Mouse (Mus musculus): ENCODE data around the gene Dcaf1.

Gene Dcaf1

DNA sequence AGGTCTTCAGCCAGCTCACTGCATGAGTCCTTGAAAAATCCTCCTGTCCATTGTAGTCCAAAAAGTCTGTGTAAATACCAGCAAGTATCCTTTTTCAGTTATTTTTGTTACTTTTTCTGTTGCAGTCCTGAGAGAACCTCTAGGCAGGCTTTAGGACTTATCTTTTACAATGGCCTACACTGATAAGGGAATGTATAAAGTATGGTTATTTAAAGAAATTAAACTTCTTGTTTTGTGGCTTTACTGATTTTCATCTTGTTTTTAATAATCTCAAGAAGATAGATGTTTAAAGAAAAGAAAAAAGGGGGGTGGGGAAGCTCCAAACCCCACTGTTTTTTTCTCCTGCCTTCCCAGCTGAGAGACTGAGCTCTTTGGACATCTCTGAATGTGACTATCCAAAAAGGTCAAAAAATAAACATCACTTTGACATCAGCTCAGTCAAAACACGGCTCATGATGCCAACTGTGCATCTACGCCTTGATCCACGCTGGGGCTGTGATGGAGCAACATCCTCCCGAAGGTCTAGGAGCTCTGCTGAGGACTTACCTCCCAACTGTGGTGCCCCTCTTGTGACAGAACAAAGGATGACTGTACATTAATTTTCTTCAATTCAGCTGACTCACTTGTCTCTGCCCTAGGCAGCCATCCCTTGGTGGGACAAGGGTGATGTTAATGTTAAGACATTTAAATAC, 81.6 kb downstream of the Dcaf1 start:
- DNase-seq (ENCODE audit: inconsistent age in 2 of 2, low spot score in 1 of 2): no peak

DNA sequence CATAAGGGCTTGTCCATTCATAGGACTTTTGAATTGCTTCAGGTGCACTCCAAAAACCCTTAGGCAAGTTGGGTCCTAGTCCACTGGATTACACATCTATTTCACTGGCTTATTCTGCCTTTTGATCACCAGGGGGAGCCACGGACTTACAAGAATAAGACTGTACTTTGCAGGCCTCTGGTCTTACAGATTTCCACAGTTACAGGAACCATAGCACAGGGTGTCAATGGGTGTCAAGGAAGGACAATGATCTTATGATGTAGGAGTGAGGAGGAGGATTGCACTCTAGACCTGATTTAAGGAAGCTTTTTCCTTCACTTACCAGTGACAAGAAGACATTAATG, 82.1 kb downstream of the Dcaf1 start:
- DNase-seq (ENCODE audit: inconsistent age in 2 of 2, low spot score in 1 of 2): peak in 1 of 2 experiments; percentile 77

DNA sequence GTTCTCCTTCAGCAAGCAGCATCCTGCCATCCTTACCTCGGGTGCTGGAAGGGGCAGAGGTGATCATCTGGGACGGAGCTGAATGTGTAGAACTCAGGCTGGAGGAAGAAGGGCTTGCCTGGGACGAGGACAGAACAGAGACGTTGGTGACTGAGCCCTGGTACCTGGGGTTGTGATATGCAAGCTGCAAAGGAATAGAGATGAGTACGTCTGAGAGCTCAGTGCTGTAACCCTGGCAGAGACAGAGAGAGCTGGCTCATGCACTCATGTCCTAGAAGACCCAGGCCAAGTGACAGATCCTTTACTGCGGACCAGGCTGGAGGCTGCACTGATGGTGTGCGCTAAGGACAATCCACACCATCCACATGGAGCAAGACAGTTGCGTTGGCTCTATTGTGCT, 84.9 kb downstream of the Dcaf1 start:
- DNase-seq (ENCODE audit: inconsistent age in 2 of 2, low spot score in 1 of 2): no peak

DNA sequence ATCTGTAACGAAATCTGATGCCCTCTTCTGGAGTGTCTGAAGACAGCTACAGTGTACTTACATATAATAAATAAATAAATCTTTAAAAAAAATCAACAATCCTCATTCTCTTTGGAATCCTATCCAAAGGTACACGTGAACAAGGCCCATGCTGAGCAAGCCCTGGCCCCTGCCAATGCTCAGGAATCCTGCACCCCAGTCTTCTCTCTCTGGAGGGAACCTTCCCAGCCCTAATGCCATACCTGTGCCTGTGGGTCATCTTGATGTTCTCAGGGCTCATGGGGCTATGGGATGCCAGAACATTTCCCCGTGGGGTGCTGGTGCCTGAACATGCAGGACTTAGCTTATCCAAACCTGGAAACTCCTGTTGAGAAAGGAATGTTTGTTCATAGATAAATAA, 86.5 kb downstream of the Dcaf1 start:
- DNase-seq (ENCODE audit: inconsistent age in 2 of 2, low spot score in 1 of 2): no peak

DNA sequence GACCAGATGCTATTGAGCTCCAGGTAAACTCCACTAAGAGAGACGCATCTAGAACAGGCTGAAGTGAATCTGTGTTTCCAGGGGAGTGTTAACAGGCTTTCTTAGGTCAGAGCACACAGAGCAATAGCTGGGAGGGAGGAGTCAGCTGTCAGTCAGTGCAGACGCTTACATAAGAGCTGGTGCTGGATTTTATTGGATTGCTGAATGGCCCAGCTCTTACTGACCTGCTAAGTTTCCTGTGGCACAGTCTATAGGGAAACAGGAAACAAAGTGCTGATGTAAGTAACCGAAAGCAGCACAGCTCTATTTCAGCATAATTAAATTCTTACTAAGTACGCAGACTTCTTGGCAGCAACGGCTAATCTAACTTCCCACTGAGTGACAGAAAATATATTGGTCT, 87.0 kb downstream of the Dcaf1 start:
- DNase-seq (ENCODE audit: inconsistent age in 2 of 2, low spot score in 1 of 2): peak in 1 of 2 experiments; percentile 28

DNA sequence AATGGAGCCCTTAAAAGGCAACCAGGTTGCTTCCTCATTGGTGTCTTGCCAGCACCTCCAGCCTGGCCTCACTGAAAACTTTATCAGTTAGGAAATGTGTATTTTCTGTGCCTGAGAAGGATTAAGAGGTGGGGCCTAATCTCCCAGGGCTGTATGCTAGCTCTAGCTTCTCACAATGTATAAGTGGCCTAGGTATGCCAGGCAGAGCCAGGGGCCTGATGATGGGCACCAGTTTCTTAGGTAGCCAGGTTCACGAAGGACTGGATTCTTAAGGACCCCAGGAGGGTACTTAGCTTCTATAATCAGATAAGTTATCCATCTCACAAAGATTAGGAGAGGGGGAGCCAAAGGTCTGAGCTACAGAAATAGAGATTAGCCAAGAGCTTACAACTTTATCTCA, 90.0 kb downstream of the Dcaf1 start:
- no peak for DNase-seq (ENCODE audit: inconsistent age in 2 of 2, low spot score in 1 of 2)

DNA sequence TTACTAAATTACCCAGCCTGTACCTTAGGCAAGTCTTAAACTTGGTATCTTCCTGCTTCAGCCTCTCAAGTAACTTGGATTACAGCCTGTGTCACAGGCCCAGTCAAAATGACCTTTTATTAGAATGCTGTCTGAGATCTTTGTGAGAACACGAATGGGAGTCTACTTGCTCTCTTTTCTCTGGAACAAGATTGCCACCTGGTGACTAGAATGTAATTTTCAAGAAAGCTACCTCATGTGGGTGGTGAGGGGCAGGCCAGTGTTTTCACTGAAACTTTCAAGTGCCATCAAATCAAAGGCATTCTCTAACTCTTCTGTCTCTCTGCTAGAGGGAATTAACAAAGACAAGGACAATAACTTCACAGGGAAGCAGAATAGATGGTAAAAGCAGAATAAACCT, 92.1 kb downstream of the Dcaf1 start:
- peak in 1 of 2 experiments; percentile 50 for DNase-seq (ENCODE audit: inconsistent age in 2 of 2, low spot score in 1 of 2)

DNA sequence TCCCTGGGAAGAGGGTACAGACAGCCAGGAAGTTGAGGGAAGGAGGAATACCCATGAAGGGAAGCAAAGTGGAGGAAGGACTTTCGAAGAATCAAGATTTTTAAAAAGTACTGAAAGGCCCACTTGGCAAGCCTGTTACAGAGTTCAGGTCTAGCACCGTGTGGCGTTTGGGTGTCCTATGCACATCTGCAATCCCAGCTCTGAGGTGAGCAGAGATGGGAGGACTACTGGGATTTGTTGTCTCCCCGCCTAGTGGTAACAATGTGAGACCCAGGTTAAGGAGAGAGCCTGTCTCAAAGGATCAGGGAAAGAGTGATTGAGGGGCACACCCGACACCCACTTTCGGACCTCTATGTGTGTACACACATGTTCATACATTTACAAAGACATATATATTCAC, 93.2 kb downstream of the Dcaf1 start:
- no peak for DNase-seq (ENCODE audit: inconsistent age in 2 of 2, low spot score in 1 of 2)
